Mouse (Mus musculus): ENCODE data around the gene Numa1. TPM values are rescaled to one million over a fixed set of nuclear protein-coding genes. Genes with fewer than 3 reads are reported as not detected.
"Not testable (repeated sequence)": the region's sequence is repeated elsewhere in the genome, so short reads cannot be mapped to it uniquely, and the experiment has no call there.

Numa1 gene
- polyA plus RNA-seq, 1 experiment from 2014 or later, result 73.7 TPM

- no peaks in the 10 kb centered on the region for H3K9me3 ChIP-seq (ENCODE audit: control insufficient read depth, low read length)
- no peaks in the 10 kb centered on the region for H3K4me1 ChIP-seq (replicated peaks; ENCODE audit: control insufficient read depth, insufficient read depth, low read length)
- 76% methylated on average over 4 of the region's 4 CpGs for WGBS
- H3K4me2 ChIP-seq (ENCODE audit: low read depth, low read length), result no peak overlapping the region
- H3K4me3 ChIP-seq (ENCODE audit: low read length), result no peak overlapping the region
- no peak for ATAC-seq (ENCODE audit: low read depth)
- no peak overlapping the region for H3K9ac ChIP-seq (ENCODE audit: low read length)
- peaks cover 51% of the 10 kb centered on the region for H3K36me3 ChIP-seq (ENCODE audit: control insufficient read depth, insufficient read depth, low read length)
- no peaks in the 10 kb centered on the region for H3K27me3 ChIP-seq (ENCODE audit: control insufficient read depth, insufficient read depth, low read depth, low read length)
- H3K27ac ChIP-seq (ENCODE audit: low read length), result no peak overlapping the region
These were observed 83.0 kb downstream of the Numa1 start for GRCm38 (mm10) chr7:102016936-102017335.

GRCm38 (mm10) chr7:102017452-102017851, 83.5 kb downstream of the Numa1 start:
- Histone ChIP-seq H3K4me2 (ENCODE audit: low read depth, low read length) (no peak overlapping the region), H3K36me3 (ENCODE audit: control insufficient read depth, insufficient read depth, low read length) (peaks cover 51% of the 10 kb centered on the region), H3K9ac (ENCODE audit: low read length) (no peak overlapping the region), H3K4me3 (ENCODE audit: low read length) (no peak overlapping the region), H3K27me3 (ENCODE audit: control insufficient read depth, insufficient read depth, low read depth, low read length) (no peaks in the 10 kb centered on the region), H3K27ac (ENCODE audit: low read length) (no peak overlapping the region), H3K4me1 (replicated peaks; ENCODE audit: control insufficient read depth, insufficient read depth, low read length) (no peaks in the 10 kb centered on the region), H3K9me3 (ENCODE audit: control insufficient read depth, low read length) (no peaks in the 10 kb centered on the region)
- ATAC-seq (ENCODE audit: low read depth), result no peak
- WGBS, result 79% methylated on average over 5 of the region's 5 CpGs

GRCm38 (mm10) chr7:102018034-102018433, 84.1 kb downstream of the Numa1 start:
- 66% methylated on average over 7 of the region's 7 CpGs for WGBS
- H3K27me3 ChIP-seq (ENCODE audit: control insufficient read depth, insufficient read depth, low read depth, low read length), result no peaks in the 10 kb centered on the region
- no peaks in the 10 kb centered on the region for H3K9me3 ChIP-seq (ENCODE audit: control insufficient read depth, low read length)
- no peaks in the 10 kb centered on the region for H3K4me1 ChIP-seq (replicated peaks; ENCODE audit: control insufficient read depth, insufficient read depth, low read length)
- no peak overlapping the region for H3K4me2 ChIP-seq (ENCODE audit: low read depth, low read length)
- H3K4me3 ChIP-seq (ENCODE audit: low read length), result no peak overlapping the region
- ATAC-seq (ENCODE audit: low read depth), result no peak
- no peak overlapping the region for H3K9ac ChIP-seq (ENCODE audit: low read length)
- H3K36me3 ChIP-seq (ENCODE audit: control insufficient read depth, insufficient read depth, low read length), result peaks cover 51% of the 10 kb centered on the region
- H3K27ac ChIP-seq (ENCODE audit: low read length), result no peak overlapping the region

- WGBS, result 87% methylated on average over 3 of the region's 3 CpGs
- Histone ChIP-seq H3K4me3 (ENCODE audit: low read length) (no peak within 1 kb of the TSS), H3K9me3 (ENCODE audit: control insufficient read depth, low read length) (no peaks in the 10 kb centered on the region), H3K27ac (ENCODE audit: low read length) (no peak within 1 kb of the TSS), H3K4me1 (replicated peaks; ENCODE audit: control insufficient read depth, insufficient read depth, low read length) (no peaks in the 10 kb centered on the region), H3K36me3 (ENCODE audit: control insufficient read depth, insufficient read depth, low read length) (peaks cover 47% of the 10 kb centered on the region), H3K9ac (ENCODE audit: low read length) (no peak within 1 kb of the TSS), H3K4me2 (ENCODE audit: low read depth, low read length) (no peak within 1 kb of the TSS), H3K27me3 (ENCODE audit: control insufficient read depth, insufficient read depth, low read depth, low read length) (no peaks in the 10 kb centered on the region)
- ATAC-seq (ENCODE audit: low read depth), result no peak
These were observed 84.7 kb downstream of the Numa1 start, which contains the start of gene Il18bp for GRCm38 (mm10) chr7:102018590-102018989. Gene Il18bp (minus strand): TSS chr7:102018690.

- 45% methylated on average over 3 of the region's 3 CpGs for WGBS
- H3K36me3 ChIP-seq (ENCODE audit: control insufficient read depth, insufficient read depth, low read length), result peaks cover 44% of the 10 kb centered on the region
- no peak for ATAC-seq (ENCODE audit: low read depth)
These were observed 85.5 kb downstream of the Numa1 start for GRCm38 (mm10) chr7:102019362-102019761.

GRCm38 (mm10) chr7:102020934-102021333, 87.0 kb downstream of the Numa1 start:
- not testable (repeated sequence) for H3K9ac ChIP-seq (ENCODE audit: low read length); H3K4me2 ChIP-seq (ENCODE audit: low read depth, low read length); H3K4me3 ChIP-seq (ENCODE audit: low read length); H3K27ac ChIP-seq (ENCODE audit: low read length); H3K9me3 ChIP-seq (ENCODE audit: control insufficient read depth, low read length); H3K4me1 ChIP-seq (replicated peaks; ENCODE audit: control insufficient read depth, insufficient read depth, low read length); H3K27me3 ChIP-seq (ENCODE audit: control insufficient read depth, insufficient read depth, low read depth, low read length); ATAC-seq (ENCODE audit: low read depth)
- 88% methylated on average over 2 of the region's 2 CpGs for WGBS
- H3K36me3 ChIP-seq (ENCODE audit: control insufficient read depth, insufficient read depth, low read length), result peaks cover 33% of the 10 kb centered on the region

More at GRCm38 (mm10) chr7:102019362-102019761, 85.5 kb downstream of the Numa1 start:
- Histone ChIP-seq H3K27ac (ENCODE audit: low read length) (no peak overlapping the region), H3K9me3 (ENCODE audit: control insufficient read depth, low read length) (no peaks in the 10 kb centered on the region), H3K27me3 (ENCODE audit: control insufficient read depth, insufficient read depth, low read depth, low read length) (no peaks in the 10 kb centered on the region), H3K4me2 (ENCODE audit: low read depth, low read length) (no peak overlapping the region), H3K4me3 (ENCODE audit: low read length) (no peak overlapping the region), H3K4me1 (replicated peaks; ENCODE audit: control insufficient read depth, insufficient read depth, low read length) (no peaks in the 10 kb centered on the region), H3K9ac (ENCODE audit: low read length) (no peak overlapping the region)

- 93% methylated on average over 9 of the region's 9 CpGs for WGBS
- Histone ChIP-seq H3K36me3 (ENCODE audit: control insufficient read depth, insufficient read depth, low read length) (peaks cover 29% of the 10 kb centered on the region), H3K4me1 (replicated peaks; ENCODE audit: control insufficient read depth, insufficient read depth, low read length) (no peaks in the 10 kb centered on the region), H3K27ac (ENCODE audit: low read length) (no peak overlapping the region), H3K9ac (ENCODE audit: low read length) (no peak overlapping the region), H3K4me2 (ENCODE audit: low read depth, low read length) (no peak overlapping the region), H3K9me3 (ENCODE audit: control insufficient read depth, low read length) (no peaks in the 10 kb centered on the region), H3K4me3 (ENCODE audit: low read length) (no peak overlapping the region), H3K27me3 (ENCODE audit: control insufficient read depth, insufficient read depth, low read depth, low read length) (no peaks in the 10 kb centered on the region)
- no peak for ATAC-seq (ENCODE audit: low read depth)
These were observed 89.9 kb downstream of the Numa1 start for GRCm38 (mm10) chr7:102023821-102024220.

GRCm38 (mm10) chr7:102025187-102026119, 91.5 kb downstream of the Numa1 start:
- Histone ChIP-seq H3K36me3 (ENCODE audit: control insufficient read depth, insufficient read depth, low read length) (peaks cover 33% of the 10 kb centered on the region), H3K9me3 (ENCODE audit: control insufficient read depth, low read length) (no peaks in the 10 kb centered on the region), H3K4me3 (ENCODE audit: low read length) (no peak overlapping the region), H3K4me2 (ENCODE audit: low read depth, low read length) (no peak overlapping the region), H3K27me3 (ENCODE audit: control insufficient read depth, insufficient read depth, low read depth, low read length) (no peaks in the 10 kb centered on the region), H3K4me1 (replicated peaks; ENCODE audit: control insufficient read depth, insufficient read depth, low read length) (no peaks in the 10 kb centered on the region), H3K27ac (ENCODE audit: low read length) (no peak overlapping the region), H3K9ac (ENCODE audit: low read length) (no peak overlapping the region)
- no peak for ATAC-seq (ENCODE audit: low read depth)
- 80% methylated on average over 2 of the region's 2 CpGs for WGBS

- no peak overlapping the region for H3K27ac ChIP-seq (ENCODE audit: low read length)
- no peaks in the 10 kb centered on the region for H3K27me3 ChIP-seq (ENCODE audit: control insufficient read depth, insufficient read depth, low read depth, low read length)
- peaks cover 28% of the 10 kb centered on the region for H3K36me3 ChIP-seq (ENCODE audit: control insufficient read depth, insufficient read depth, low read length)
- no peak overlapping the region for H3K4me3 ChIP-seq (ENCODE audit: low read length)
- H3K9ac ChIP-seq (ENCODE audit: low read length), result no peak overlapping the region
- ATAC-seq (ENCODE audit: low read depth), result no peak
- H3K4me2 ChIP-seq (ENCODE audit: low read depth, low read length), result no peak overlapping the region
- no peaks in the 10 kb centered on the region for H3K4me1 ChIP-seq (replicated peaks; ENCODE audit: control insufficient read depth, insufficient read depth, low read length)
- no peaks in the 10 kb centered on the region for H3K9me3 ChIP-seq (ENCODE audit: control insufficient read depth, low read length)
- WGBS, result 90% methylated on average over 1 of the region's 1 CpGs
These were observed 101.0 kb downstream of the Numa1 start for GRCm38 (mm10) chr7:102034904-102035303.
